Mouse (Mus musculus) cerebellum, adult 2 months (tissue): ENCODE data around the gene Sema3e. TPM values are rescaled to one million over a fixed set of nuclear protein-coding genes. Genes with fewer than 3 reads are reported as not detected.

ENCODE experiments used
- DNase-seq, 2 experiments: peaks; one replicate each; pipeline ENCODE4 v3.0.0; 2021
- H3K27ac ChIP-seq: fragments of 200-500 bp; 2 replicates; pipeline ENCODE4 v1.5.1; 2012; ENCODE audit warnings: low read length, control low read depth, inconsistent platforms; ENCODE audit not compliant: insufficient read depth
- H3K27me3 ChIP-seq: fragments of 200-500 bp; 2 replicates; pipeline ENCODE4 v1.6.1; 2012; ENCODE audit warnings: inconsistent platforms, mild to moderate bottlenecking, low read length, moderate library complexity; ENCODE audit not compliant: control insufficient read depth, insufficient read depth
- H3K4me1 ChIP-seq: fragments of 200-500 bp; 2 replicates; pipeline ENCODE4 v1.6.1; 2011; ENCODE audit warnings: low read length; ENCODE audit not compliant: control insufficient read depth, insufficient read depth
- H3K4me3 ChIP-seq: fragments of 200-500 bp; replicated peaks from 2 replicates; pipeline ENCODE3; 2011; ENCODE audit warnings: mild to moderate bottlenecking, low read depth, low read length, control low read depth; ENCODE audit not compliant: insufficient read depth
- CTCF ChIP-seq: fragments of 200-500 bp; IDR thresholded peaks from 2 replicates; pipeline ENCODE4 v1.5.1; 2011; ENCODE audit warnings: low read depth, mild to moderate bottlenecking, control low read depth, low read length, moderate library complexity, borderline replicate concordance; ENCODE audit not compliant: insufficient read depth
- POLR2A ChIP-seq: fragments of 200-500 bp; IDR thresholded peaks from 2 replicates; pipeline ENCODE4 v1.6.1; 2011; ENCODE audit warnings: low read length, control low read depth, borderline replicate concordance; ENCODE audit not compliant: insufficient read depth
- WGBS: fragments of 180-500 bp; shearing (Covaris S2); methylation state at CpG from one replicate; pipeline ENCODE4 v1.1.7; 2018; 5-methylcytosine and 5-hydroxymethylcytosine counted together
- polyA plus RNA-seq: library from polyadenylated mRNA; depleted of rRNA; stranded (reverse); fragments of >200 nt; gene quantifications from 2 replicates; pipeline ENCODE4 v1.2.3, GENCODE M21; 2012

Gene Sema3e
- polyA plus RNA-seq, 1 experiment, result 4.5 TPM

GRCm38 (mm10) chr5:14180571-14180970 is 155.5 kb downstream of the Sema3e start:
- Histone ChIP-seq H3K4me3 (no peak overlapping the region), H3K27ac (no peak overlapping the region), H3K4me1 (no peaks in the 10 kb centered on the region), H3K27me3 (no peaks in the 10 kb centered on the region)
- WGBS, result 84% methylated on average over 10 of the region's 10 CpGs
- TF ChIP-seq POLR2A (no peak), CTCF (no peak)
- DNase-seq, result no peak

- Histone ChIP-seq H3K27me3 (no peaks in the 10 kb centered on the region), H3K4me1 (no peaks in the 10 kb centered on the region), H3K4me3 (no peak overlapping the region), H3K27ac (no peak overlapping the region)
- WGBS, result 84% methylated on average over 11 of the region's 11 CpGs
- no peak for DNase-seq
- no peak for TF ChIP-seq POLR2A
- TF ChIP-seq CTCF, result no peak
Measured at GRCm38 (mm10) chr5:14182156-14182555, 157.1 kb downstream of the Sema3e start.

GRCm38 (mm10) chr5:14195172-14195819 is 170.2 kb downstream of the Sema3e start:
- Histone ChIP-seq H3K27ac (no peak overlapping the region), H3K4me1 (no peaks in the 10 kb centered on the region), H3K4me3 (no peak overlapping the region), H3K27me3 (no peaks in the 10 kb centered on the region)
- no peak for DNase-seq
- no peak for TF ChIP-seq POLR2A
- TF ChIP-seq CTCF, result no peak
- 35% methylated on average over 6 of the region's 6 CpGs for whole genome bisulfite sequencing

- WGBS, result 80% methylated on average over 3 of the region's 3 CpGs
- Histone ChIP-seq H3K4me1 (no peaks in the 10 kb centered on the region), H3K27me3 (no peaks in the 10 kb centered on the region), H3K4me3 (no peak overlapping the region), H3K27ac (no peak overlapping the region)
- no peak for DNase-seq
- no peak for TF ChIP-seq POLR2A
- no peak for TF ChIP-seq CTCF
Measured at GRCm38 (mm10) chr5:14198344-14199040, 173.4 kb downstream of the Sema3e start.

- H3K4me3 ChIP-seq, result no peak overlapping the region
- H3K27me3 ChIP-seq, result no peaks in the 10 kb centered on the region
- no peak overlapping the region for H3K27ac ChIP-seq
- H3K4me1 ChIP-seq, result no peaks in the 10 kb centered on the region
- DNase-seq, result no peak
- TF ChIP-seq CTCF, result no peak
- no peak for TF ChIP-seq POLR2A
- 75% methylated on average over 2 of the region's 2 CpGs for WGBS
Measured at GRCm38 (mm10) chr5:14206794-14207193, 181.7 kb downstream of the Sema3e start.

GRCm38 (mm10) chr5:14209962-14210361 is 184.9 kb downstream of the Sema3e start:
- no peaks in the 10 kb centered on the region for H3K4me1 ChIP-seq
- WGBS, result 71% methylated on average over 3 of the region's 3 CpGs
- no peak overlapping the region for H3K4me3 ChIP-seq
- no peaks in the 10 kb centered on the region for H3K27me3 ChIP-seq
- TF ChIP-seq POLR2A, result no peak
- TF ChIP-seq CTCF, result no peak
- DNase-seq, result no peak
- H3K27ac ChIP-seq, result no peak overlapping the region

GRCm38 (mm10) chr5:14216211-14216610 is 191.1 kb downstream of the Sema3e start:
- TF ChIP-seq CTCF (no peak), POLR2A (no peak)

GRCm38 (mm10) chr5:14218677-14219076 is 193.6 kb downstream of the Sema3e start:
- no peak for TF ChIP-seq POLR2A
- no peak for TF ChIP-seq CTCF
- H3K4me3 ChIP-seq, result no peak overlapping the region
- DNase-seq, result peak in 1 of 2 experiments; percentile 4
- no peaks in the 10 kb centered on the region for H3K27me3 ChIP-seq
- no peak overlapping the region for H3K27ac ChIP-seq
- H3K4me1 ChIP-seq, result no peaks in the 10 kb centered on the region
- 73% methylated on average over 4 of the region's 4 CpGs for WGBS

More at GRCm38 (mm10) chr5:14216211-14216610, 191.1 kb downstream of the Sema3e start:
- Histone ChIP-seq H3K27me3 (no peaks in the 10 kb centered on the region), H3K4me1 (no peaks in the 10 kb centered on the region), H3K4me3 (no peak overlapping the region), H3K27ac (no peak overlapping the region)
- DNase-seq, result no peak
- WGBS, result 32% methylated on average over 7 of the region's 7 CpGs
